Mouse (Mus musculus) heart, embryonic 14.5 days (tissue): ENCODE results near the gene Hk1. TPM values are rescaled to one million over a fixed set of nuclear protein-coding genes. Genes with fewer than 3 reads are reported as not detected.

ENCODE experiments used
- ATAC-seq: fragments of 200-750 bp; cut with Nextera tagmentation; 2 replicates; pipeline ENCODE4 v1.8.0; 2017; ENCODE audit warnings: low read depth, moderate TSS enrichment; ENCODE audit not compliant: insufficient number of reproducible peaks, insufficient read depth, low FRiP score
- H3K27ac ChIP-seq, 2 experiments: fragments of 200-500 bp in 1 of 2; fragments of 300-500 bp in 1 of 2; sonication (generic) in 1 of 2; replicated peaks in 1 of 2; 2 replicates each; pipeline ENCODE4 v1.5.1; 2012 to 2014; ENCODE audit warnings: low read depth in 2 of 2, low read length in 2 of 2, control low read depth in 1 of 2, mild to moderate bottlenecking in 1 of 2, mixed read lengths in 1 of 2; ENCODE audit not compliant: control insufficient read depth in 1 of 2, insufficient read depth in 1 of 2
- H3K27me3 ChIP-seq: fragments of 300-500 bp; sonication (generic); 2 replicates; pipeline ENCODE4 v1.6.1; 2014; ENCODE audit warnings: mild to moderate bottlenecking, low read length, control low read depth; ENCODE audit not compliant: control insufficient read depth, insufficient read depth
- H3K36me3 ChIP-seq: fragments of 300-500 bp; sonication (generic); 2 replicates; pipeline ENCODE4 v1.6.1; 2014; ENCODE audit warnings: mild to moderate bottlenecking, control low read depth, low read length, mixed read lengths; ENCODE audit not compliant: control insufficient read depth, insufficient read depth
- H3K4me1 ChIP-seq, 2 experiments: fragments of 200-500 bp in 1 of 2; fragments of 300-500 bp in 1 of 2; sonication (generic) in 1 of 2; 2 replicates each; pipeline ENCODE4 v1.6.1; 2012 to 2014; ENCODE audit warnings: low read length in 2 of 2, control low read depth in 1 of 2, mixed read lengths in 1 of 2; ENCODE audit not compliant: control insufficient read depth in 2 of 2, insufficient read depth in 2 of 2
- H3K4me2 ChIP-seq: fragments of 300-500 bp; sonication (generic); 2 replicates; pipeline ENCODE4 v1.6.1; 2014; ENCODE audit warnings: mild to moderate bottlenecking, low read length
- H3K4me3 ChIP-seq, 2 experiments: fragments of 200-500 bp in 1 of 2; fragments of 300-500 bp in 1 of 2; sonication (generic) in 1 of 2; 2 replicates each; pipeline ENCODE4 v1.5.1; 2012 to 2014; ENCODE audit warnings: low read length in 2 of 2, mild to moderate bottlenecking in 2 of 2, control low read depth in 1 of 2, low read depth in 1 of 2, moderate library complexity in 1 of 2; ENCODE audit not compliant: control insufficient read depth in 1 of 2, insufficient read depth in 1 of 2
- H3K9ac ChIP-seq: fragments of 300-500 bp; sonication (generic); 2 replicates; pipeline ENCODE4 v1.6.1; 2014; ENCODE audit warnings: mild to moderate bottlenecking, low read length
- H3K9me3 ChIP-seq: fragments of 300-500 bp; sonication (generic); 2 replicates; pipeline ENCODE4 v1.6.1; 2016; ENCODE audit warnings: low read length, control low read depth; ENCODE audit not compliant: control insufficient read depth
- whole genome bisulfite sequencing: fragments of 180-500 bp; shearing (Covaris S2); extraction: QIAGEN DNeasy Blood & Tissue Kit; methylation state at CpG from one replicate; pipeline ENCODE4 v1.1.7; 2014; 5-methylcytosine and 5-hydroxymethylcytosine counted together
- polyA plus RNA-seq: library from polyadenylated mRNA; unstranded; fragments of >200 nt; fragmentation: Nextera tagmentation; extraction: Ambion mirVana; gene quantifications from 2 replicates; pipeline ENCODE4 v1.2.1, GENCODE M21; 2014

Gene Hk1
- polyA plus RNA-seq, 1 experiment from 2014 or later, result 112 TPM

DNA sequence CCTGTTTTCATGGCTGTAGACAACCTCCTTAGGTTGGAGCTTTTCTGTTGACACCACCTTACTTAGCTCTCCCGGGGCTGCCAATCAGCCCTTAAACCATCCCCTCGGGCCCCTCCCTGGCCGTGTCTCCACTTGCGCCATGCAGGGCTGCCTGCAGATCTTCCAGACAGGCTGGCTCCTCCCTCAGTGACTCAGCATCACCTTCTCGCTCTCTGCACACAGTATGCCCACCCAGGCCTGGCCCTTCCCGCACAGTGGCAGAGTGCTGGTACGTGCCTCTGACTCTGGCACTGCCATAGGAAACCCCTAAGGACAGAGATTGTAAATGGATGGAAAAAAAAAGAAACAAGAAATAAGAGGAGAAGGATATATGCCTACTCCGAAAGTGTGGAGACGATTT, 96.9 kb downstream of the Hk1 start:
- no peak overlapping the region for H3K9ac ChIP-seq
- H3K9me3 ChIP-seq, result no peaks in the 10 kb centered on the region
- H3K27ac ChIP-seq, result no peak overlapping the region
- no peak overlapping the region for H3K4me3 ChIP-seq
- H3K36me3 ChIP-seq, result peaks cover 87% of the 10 kb centered on the region
- H3K27me3 ChIP-seq, result no peaks in the 10 kb centered on the region
- H3K4me2 ChIP-seq, result no peak overlapping the region
- 45% methylated on average over 9 of the region's 9 CpGs for WGBS
- ATAC-seq, result no peak
- H3K4me1 ChIP-seq, result peaks cover 2 to 4% of the 10 kb centered on the region in 2 experiments; a peak in 3 of 4 replicates

GRCm38 (mm10) chr10:62279671-62280070, 100.0 kb downstream of the Hk1 start:
- WGBS, result 88% methylated on average over 4 of the region's 4 CpGs
- ATAC-seq, result no peak
- Histone ChIP-seq H3K9me3 (no peaks in the 10 kb centered on the region), H3K27ac (no peak overlapping the region), H3K4me3 (no peak overlapping the region), H3K4me1 (no peaks in the 10 kb centered on the region), H3K9ac (no peak overlapping the region), H3K27me3 (no peaks in the 10 kb centered on the region), H3K36me3 (peaks cover 92% of the 10 kb centered on the region), H3K4me2 (no peak overlapping the region)

GRCm38 (mm10) chr10:62279066-62279465, 100.6 kb downstream of the Hk1 start:
- H3K9me3 ChIP-seq, result no peaks in the 10 kb centered on the region
- H3K9ac ChIP-seq, result no peak overlapping the region
- H3K4me2 ChIP-seq, result no peak overlapping the region
- H3K27ac ChIP-seq, result no peak overlapping the region
- peaks cover 92% of the 10 kb centered on the region for H3K36me3 ChIP-seq
- H3K4me3 ChIP-seq, result no peak overlapping the region
- ATAC-seq, result 0 out of 2 replicates have a peak, but pooled peaks have one; percentile 13
- H3K4me1 ChIP-seq, result no peaks in the 10 kb centered on the region
- 67% methylated on average over 3 of the region's 3 CpGs for WGBS
- no peaks in the 10 kb centered on the region for H3K27me3 ChIP-seq

- Histone ChIP-seq H3K36me3 (peaks cover 92% of the 10 kb centered on the region), H3K4me3 (no peak overlapping the region), H3K27ac (no peak overlapping the region), H3K9me3 (no peaks in the 10 kb centered on the region), H3K4me2 (no peak overlapping the region), H3K9ac (no peak overlapping the region), H3K4me1 (no peaks in the 10 kb centered on the region), H3K27me3 (no peaks in the 10 kb centered on the region)
- 92% methylated on average over 17 of the region's 19 CpGs for WGBS
- ATAC-seq, result no peak
These were observed 102.0 kb downstream of the Hk1 start for GRCm38 (mm10) chr10:62277499-62278293.

DNA sequence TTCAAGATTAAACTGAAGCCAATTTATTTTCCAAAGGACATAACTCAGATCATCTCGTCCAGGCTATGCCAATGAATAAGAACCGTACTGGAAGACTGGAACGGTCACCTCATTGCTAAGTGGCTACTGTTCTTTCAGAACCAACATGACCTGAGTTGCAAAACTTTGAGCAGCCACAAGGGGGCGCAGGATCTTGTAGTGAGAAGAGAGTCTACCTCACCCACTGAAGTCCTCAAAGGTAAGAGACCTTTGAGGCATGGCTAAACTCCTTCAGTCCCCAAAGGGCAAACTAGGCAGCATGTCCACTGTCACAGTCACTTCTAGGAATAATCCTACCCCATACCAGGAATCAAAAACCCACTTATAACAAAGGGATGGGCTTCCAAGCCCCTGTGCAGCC, 104.5 kb downstream of the Hk1 start:
- Histone ChIP-seq H3K4me2 (no peak overlapping the region), H3K36me3 (peaks cover 92% of the 10 kb centered on the region), H3K9ac (no peak overlapping the region), H3K27me3 (no peaks in the 10 kb centered on the region), H3K27ac (no peak overlapping the region), H3K4me1 (no peaks in the 10 kb centered on the region), H3K9me3 (no peaks in the 10 kb centered on the region), H3K4me3 (no peak overlapping the region)
- no peak for ATAC-seq
- 39% methylated on average over 4 of the region's 4 CpGs for WGBS

GRCm38 (mm10) chr10:62269278-62269677, 110.4 kb downstream of the Hk1 start:
- H3K4me3 ChIP-seq, result no peak overlapping the region
- no peak overlapping the region for H3K9ac ChIP-seq
- no peaks in the 10 kb centered on the region for H3K9me3 ChIP-seq
- no peaks in the 10 kb centered on the region; a peak in 1 of 4 replicates for H3K4me1 ChIP-seq
- no peak for ATAC-seq
- no peak overlapping the region for H3K4me2 ChIP-seq
- 60% methylated on average over 16 of the region's 16 CpGs for WGBS
- peaks cover 73% of the 10 kb centered on the region for H3K36me3 ChIP-seq
- no peak overlapping the region for H3K27ac ChIP-seq
- H3K27me3 ChIP-seq, result no peaks in the 10 kb centered on the region

DNA sequence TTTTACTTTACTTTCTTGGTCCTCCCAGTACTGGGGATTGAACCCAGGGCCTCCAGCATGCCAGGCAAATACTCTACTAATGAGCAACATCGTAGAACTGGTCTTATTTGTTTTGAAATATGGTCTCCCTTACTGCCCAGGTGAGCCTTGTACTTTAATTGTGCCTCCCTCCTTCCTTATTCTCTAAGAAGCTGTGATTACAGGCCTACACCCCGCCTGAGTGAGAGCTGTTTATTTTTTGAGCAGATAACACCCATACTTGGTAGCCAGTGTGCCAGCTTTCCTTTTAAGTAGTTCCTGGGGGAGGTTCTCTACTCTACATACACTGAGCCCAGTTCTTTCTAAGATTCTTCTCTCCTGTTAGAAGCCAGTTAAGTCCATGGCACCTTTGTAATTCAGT, 115.4 kb downstream of the Hk1 start:
- Histone ChIP-seq H3K9me3 (no peaks in the 10 kb centered on the region), H3K9ac (no peak overlapping the region), H3K4me1 (no peaks in the 10 kb centered on the region; a peak in 1 of 4 replicates), H3K4me2 (no peak overlapping the region), H3K27ac (no peak overlapping the region), H3K4me3 (no peak overlapping the region), H3K36me3 (peaks cover 23% of the 10 kb centered on the region), H3K27me3 (no peaks in the 10 kb centered on the region)
- no peak for ATAC-seq
- 47% methylated on average over 2 of the region's 2 CpGs for WGBS
